Mouse (Mus musculus) limb, embryonic 10.5 days (tissue): ENCODE data around the gene Ccdc146. TPM values are rescaled to one million over a fixed set of nuclear protein-coding genes. Genes with fewer than 3 reads are reported as not detected.

Source experiments
- DNase-seq: peaks from one replicate; pipeline ENCODE4 v3.0.0-alpha.2; 2017; ENCODE audit warnings: low spot score
- H3K27ac ChIP-seq: fragments of 300-500 bp; sonication (generic); 2 replicates; pipeline ENCODE4 v1.5.1; 2016; ENCODE audit warnings: mild to moderate bottlenecking
- H3K27me3 ChIP-seq: fragments of 300-500 bp; sonication (generic); 2 replicates; pipeline ENCODE4 v1.6.1; 2016; ENCODE audit warnings: low read depth, mild to moderate bottlenecking; ENCODE audit not compliant: poor library complexity, severe bottlenecking
- H3K36me3 ChIP-seq: fragments of 300-500 bp; sonication (generic); 2 replicates; pipeline ENCODE4 v1.6.1; 2016; ENCODE audit warnings: mild to moderate bottlenecking, moderate library complexity
- H3K4me1 ChIP-seq: fragments of 300-500 bp; sonication (generic); 2 replicates; pipeline ENCODE4 v1.6.1; 2016
- H3K4me3 ChIP-seq: fragments of 300-500 bp; sonication (generic); 2 replicates; pipeline ENCODE4 v1.5.1; 2016; ENCODE audit warnings: mild to moderate bottlenecking, moderate library complexity
- H3K9me3 ChIP-seq: fragments of 300-500 bp; sonication (generic); replicated peaks from 2 replicates; pipeline ENCODE4 v1.6.1; 2016; ENCODE audit warnings: mild to moderate bottlenecking
- WGBS: fragments of 180-500 bp; shearing (Covaris S2); methylation state at CpG from one replicate; pipeline ENCODE4 v1.1.7; 2016; 5-methylcytosine and 5-hydroxymethylcytosine counted together
- polyA plus RNA-seq: library from polyadenylated mRNA; unstranded; fragments of >200 nt; fragmentation: Nextera tagmentation; extraction: Ambion mirVana; gene quantifications from 2 replicates; pipeline ENCODE4 v1.2.1, GENCODE M21; 2016

The Ccdc146 gene
- polyA plus RNA-seq, 1 experiment from 2014 or later = not detected

DNA sequence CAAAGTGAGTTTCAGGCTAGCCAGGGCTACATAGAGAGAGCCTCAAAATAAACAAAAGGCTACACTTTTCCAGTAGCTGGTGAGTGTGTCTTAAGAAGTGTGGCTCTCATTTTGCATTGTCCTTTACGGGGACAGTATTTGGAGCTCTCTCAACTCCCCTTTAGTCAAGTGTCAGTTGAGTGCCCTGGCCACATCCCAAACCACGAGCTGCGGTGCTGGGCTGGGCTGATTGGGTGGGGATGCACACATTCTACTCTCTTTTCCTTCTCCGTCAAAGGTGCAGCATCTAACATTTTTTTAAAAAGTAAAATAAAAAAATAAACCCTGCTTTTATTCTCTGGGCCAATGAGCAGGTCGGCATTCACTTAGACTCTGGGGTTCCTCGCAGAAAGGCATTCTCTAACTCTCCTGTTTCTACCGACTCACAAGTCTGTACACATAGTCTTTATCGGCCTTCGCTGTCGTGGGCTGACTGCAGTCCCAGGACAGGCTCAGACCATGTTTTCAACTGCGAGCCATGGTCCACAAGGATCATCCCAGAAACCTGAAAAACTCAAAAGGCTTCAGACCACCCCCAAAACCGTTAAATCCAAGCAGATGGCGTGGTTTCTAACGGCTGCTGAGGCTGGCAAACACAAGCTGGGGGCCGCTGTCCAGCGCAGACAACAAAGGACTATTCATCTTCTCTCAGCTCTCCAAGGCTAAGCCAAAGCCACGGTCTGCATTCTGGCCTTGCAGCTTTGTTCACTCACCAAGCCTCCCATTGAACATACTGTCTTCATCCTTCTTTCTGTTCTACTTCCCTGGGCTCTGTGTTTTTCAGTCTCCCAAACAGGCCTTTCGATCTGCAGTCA, 161.0 kb downstream of the Ccdc146 start:
- DNase-seq = no peak
- Histone ChIP-seq H3K4me3 (no peak overlapping the region), H3K36me3 (no peaks in the 10 kb centered on the region), H3K4me1 (peaks cover 24% of the 10 kb centered on the region), H3K27ac (peak overlapping the region; percentile 67; the same call in 1 of the 2 replicates), H3K27me3 (no peaks in the 10 kb centered on the region), H3K9me3 (no peaks in the 10 kb centered on the region)
- WGBS = 72% methylated on average over 18 of the region's 18 CpGs

DNA sequence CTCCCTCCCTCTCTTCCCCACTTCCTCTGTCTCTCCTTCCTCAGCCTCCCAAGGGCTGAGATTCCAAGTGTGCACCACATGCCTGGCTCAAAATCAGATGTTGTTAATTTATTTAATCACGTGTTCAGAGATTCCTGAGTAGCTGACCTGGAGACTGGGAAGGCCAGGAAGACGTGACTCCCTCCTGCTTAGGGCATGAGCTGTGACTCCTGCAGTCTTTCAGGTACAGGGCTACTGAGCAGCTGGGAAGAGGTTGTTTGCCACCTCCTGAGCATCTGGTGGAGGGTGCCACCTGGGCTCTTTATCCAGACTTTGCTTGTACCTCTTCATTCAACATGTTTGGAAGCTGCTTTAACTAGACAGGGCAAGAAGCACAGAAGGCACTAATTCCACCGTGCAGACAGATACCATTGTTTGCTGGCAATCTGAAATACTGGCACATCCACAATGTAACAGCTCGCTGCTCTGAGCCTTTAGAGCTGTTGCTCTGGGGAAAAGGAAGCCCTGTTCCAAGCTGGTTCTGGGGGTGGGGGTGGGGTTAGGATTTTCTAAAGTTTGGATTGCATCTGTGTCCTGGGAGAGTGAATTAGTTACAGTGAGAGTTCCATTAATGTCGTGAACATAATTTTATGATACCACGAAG, 163.2 kb downstream of the Ccdc146 start:
- peak overlapping the region; percentile 69 for H3K27ac ChIP-seq
- H3K27me3 ChIP-seq = no peaks in the 10 kb centered on the region
- no peaks in the 10 kb centered on the region for H3K36me3 ChIP-seq
- H3K4me3 ChIP-seq = no peak overlapping the region
- H3K4me1 ChIP-seq = peaks cover 26% of the 10 kb centered on the region
- DNase-seq = peak; percentile 44
- H3K9me3 ChIP-seq = no peaks in the 10 kb centered on the region
- WGBS = 50% methylated on average over 6 of the region's 6 CpGs

DNA sequence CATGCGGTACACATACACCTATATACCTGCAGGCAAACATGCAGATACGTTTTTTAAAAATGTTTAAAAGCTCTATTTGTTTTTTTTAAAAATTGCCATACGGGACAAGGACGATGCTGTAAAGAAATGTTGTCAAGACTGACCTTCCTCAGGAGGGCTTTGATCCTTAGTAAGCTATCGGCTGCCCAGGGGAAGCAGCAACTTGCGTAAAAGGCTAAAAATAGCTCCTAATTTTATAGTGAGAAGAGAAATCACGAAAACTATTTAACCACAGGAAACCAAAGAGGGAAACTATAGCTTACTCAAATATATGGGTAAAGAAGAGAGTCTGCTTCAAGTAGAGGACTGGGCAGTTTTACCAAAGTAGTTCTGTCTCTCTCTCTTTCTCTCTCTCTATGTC, 163.7 kb downstream of the Ccdc146 start:
- WGBS = 77% methylated on average over 7 of the region's 7 CpGs
- no peak for DNase-seq
- H3K4me3 ChIP-seq = no peak overlapping the region
- H3K27me3 ChIP-seq = no peaks in the 10 kb centered on the region
- H3K4me1 ChIP-seq = peaks cover 26% of the 10 kb centered on the region
- H3K9me3 ChIP-seq = no peaks in the 10 kb centered on the region
- peak overlapping the region; percentile 69; the same call in 1 of the 2 replicates for H3K27ac ChIP-seq
- H3K36me3 ChIP-seq = no peaks in the 10 kb centered on the region

DNA sequence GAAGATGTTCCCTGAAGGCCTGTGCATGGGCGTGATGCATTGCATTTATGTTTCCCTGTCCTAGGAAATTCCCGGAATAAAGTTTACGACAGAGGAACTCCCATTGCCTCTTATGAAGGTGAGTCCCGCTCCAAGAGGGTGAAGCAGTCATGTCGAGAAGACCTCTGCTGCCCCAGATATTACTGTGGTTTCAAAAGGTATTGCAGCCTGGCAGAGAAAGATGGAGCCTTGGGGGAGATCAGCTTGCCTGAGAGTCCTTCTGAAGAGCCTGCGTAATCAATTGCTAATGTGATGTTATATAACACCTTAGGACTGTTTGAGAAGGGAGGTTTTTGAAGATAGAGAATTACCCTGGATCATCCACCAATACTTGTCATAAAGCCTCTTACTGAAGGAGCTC, 166.7 kb downstream of the Ccdc146 start:
- no peaks in the 10 kb centered on the region for H3K36me3 ChIP-seq
- H3K9me3 ChIP-seq = no peaks in the 10 kb centered on the region
- H3K27me3 ChIP-seq = no peaks in the 10 kb centered on the region
- WGBS = 66% methylated on average over 6 of the region's 6 CpGs
- DNase-seq = no peak
- H3K4me1 ChIP-seq = peaks cover 20% of the 10 kb centered on the region
- no peak overlapping the region for H3K27ac ChIP-seq
- H3K4me3 ChIP-seq = no peak overlapping the region

DNA sequence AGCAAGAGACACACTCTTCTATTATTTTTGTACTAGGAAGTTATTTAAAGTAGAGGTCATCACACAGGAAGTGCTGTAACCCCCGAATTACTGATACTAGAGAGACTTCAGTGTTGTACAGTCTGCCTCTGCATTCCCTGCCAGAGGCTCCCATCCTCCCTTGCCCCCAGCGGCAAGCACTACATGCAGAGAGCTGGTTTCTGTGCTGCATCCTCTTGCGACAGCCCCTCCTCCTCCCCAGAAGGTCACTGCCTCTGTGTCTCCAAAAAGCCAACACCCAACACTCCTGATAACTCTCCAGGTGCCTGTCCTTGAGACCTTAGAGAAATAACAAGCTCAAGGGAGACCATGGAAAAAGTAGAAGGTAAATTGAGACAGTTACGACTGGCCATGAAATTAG, 167.4 kb downstream of the Ccdc146 start:
- H3K4me3 ChIP-seq = no peak overlapping the region
- H3K27ac ChIP-seq = no peak overlapping the region
- no peak for DNase-seq
- no peaks in the 10 kb centered on the region for H3K27me3 ChIP-seq
- no peaks in the 10 kb centered on the region for H3K9me3 ChIP-seq
- WGBS = 67% methylated on average over 4 of the region's 4 CpGs
- no peaks in the 10 kb centered on the region for H3K36me3 ChIP-seq
- H3K4me1 ChIP-seq = peaks cover 18% of the 10 kb centered on the region

DNA sequence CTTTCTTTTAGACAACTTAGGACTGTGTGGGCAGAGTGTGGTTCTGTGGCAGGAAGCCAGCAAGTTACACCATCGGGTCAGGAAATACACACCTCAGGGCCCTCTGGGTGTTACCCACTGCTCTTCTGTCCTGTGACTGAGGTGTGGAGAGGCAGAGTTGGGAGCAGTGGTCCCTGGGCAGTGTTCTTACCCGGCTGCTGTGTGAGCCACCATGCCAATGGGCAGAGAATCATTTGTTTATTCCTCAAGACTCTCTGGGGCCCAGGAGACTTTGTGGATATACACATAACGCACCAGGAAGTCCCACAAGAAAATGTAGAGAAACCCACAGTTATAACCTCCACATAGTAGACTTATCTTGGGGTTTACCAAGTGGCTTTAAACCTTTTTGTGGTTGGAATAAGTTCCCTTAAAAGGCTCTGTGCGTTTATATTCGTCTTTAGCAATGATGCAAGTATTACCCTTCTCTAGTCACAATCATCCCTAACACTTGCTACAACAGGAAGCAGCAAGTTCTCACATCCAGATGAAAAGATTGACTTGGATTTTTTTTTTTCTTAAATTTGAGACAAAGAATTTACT, 168.8 kb downstream of the Ccdc146 start:
- no peaks in the 10 kb centered on the region for H3K9me3 ChIP-seq
- H3K36me3 ChIP-seq = no peaks in the 10 kb centered on the region
- no peak for DNase-seq
- H3K27ac ChIP-seq = no peak overlapping the region
- no peak overlapping the region for H3K4me3 ChIP-seq
- no peaks in the 10 kb centered on the region for H3K27me3 ChIP-seq
- H3K4me1 ChIP-seq = peaks cover 4% of the 10 kb centered on the region; the same call in 1 of the 2 replicates
- WGBS = 89% methylated on average over 5 of the region's 5 CpGs

DNA sequence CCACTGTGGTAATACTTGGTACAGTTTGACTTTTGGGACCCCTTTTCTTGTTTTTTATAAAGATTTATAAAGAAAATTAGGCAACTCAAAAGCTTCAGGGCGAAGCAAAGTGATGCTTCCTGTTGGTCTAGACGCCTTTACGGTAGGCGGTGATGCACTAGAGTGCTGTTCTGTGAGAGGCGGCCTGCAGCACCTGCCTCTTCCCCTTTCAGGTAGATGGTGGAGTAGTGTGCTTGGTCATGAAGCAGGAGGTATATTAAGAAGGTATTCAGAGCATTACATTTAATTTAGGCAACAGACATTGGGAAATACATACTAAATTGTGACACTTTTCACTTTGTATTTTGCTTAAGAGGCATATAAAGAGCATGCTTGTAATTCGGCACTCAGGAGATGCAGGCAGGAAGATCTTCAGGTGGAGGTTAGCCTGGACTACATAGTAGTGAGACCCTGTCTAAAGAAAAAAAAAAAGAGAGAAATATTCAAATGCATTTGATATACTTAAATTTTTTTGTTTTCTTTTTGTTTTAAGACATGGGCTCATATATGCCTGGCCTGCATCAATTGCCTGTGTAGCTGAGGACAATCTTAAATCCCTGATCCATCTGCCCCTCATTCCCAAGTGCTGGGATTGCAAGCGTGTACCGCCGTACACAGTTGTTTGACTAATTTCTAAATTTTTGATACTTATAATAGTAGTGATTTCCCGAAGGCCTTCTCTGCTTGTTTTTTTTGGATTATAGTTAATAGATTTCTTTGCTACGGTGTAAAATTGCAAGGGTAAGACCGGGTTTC, 169.5 kb downstream of the Ccdc146 start:
- 0 out of 2 replicates have a peak, but pooled peaks cover 2% of the 10 kb centered on the region for H3K4me1 ChIP-seq
- 92% methylated on average over 12 of the region's 12 CpGs for WGBS
- H3K9me3 ChIP-seq = no peaks in the 10 kb centered on the region
- no peak for DNase-seq
- H3K4me3 ChIP-seq = no peak overlapping the region
- no peaks in the 10 kb centered on the region for H3K36me3 ChIP-seq
- H3K27ac ChIP-seq = no peak overlapping the region
- no peaks in the 10 kb centered on the region for H3K27me3 ChIP-seq

DNA sequence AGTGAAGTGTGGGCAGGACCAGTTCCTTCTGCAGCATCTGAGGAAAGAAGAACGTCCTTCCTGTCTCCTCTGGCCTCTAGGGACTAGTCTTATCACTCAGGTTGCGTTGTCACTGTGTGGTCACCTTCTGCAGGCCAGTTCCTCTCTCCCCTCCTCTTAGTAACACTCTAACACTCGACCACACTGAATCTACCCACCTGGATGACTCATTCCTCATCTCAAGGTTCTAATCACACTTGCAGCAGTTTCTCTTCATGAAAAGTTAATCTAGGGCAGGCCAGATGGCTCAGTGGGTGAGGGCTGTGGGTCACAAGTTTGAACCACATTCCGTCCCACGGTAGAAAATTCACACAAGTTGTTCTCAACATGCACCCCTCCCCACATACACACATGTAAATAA, 175.6 kb downstream of the Ccdc146 start:
- Histone ChIP-seq H3K9me3 (no peaks in the 10 kb centered on the region), H3K27ac (no peak overlapping the region), H3K4me1 (no peaks in the 10 kb centered on the region; the same call in 1 of the 2 replicates), H3K36me3 (no peaks in the 10 kb centered on the region), H3K27me3 (no peaks in the 10 kb centered on the region), H3K4me3 (no peak overlapping the region)
- no peak for DNase-seq
- WGBS = 78% methylated on average over 5 of the region's 5 CpGs

DNA sequence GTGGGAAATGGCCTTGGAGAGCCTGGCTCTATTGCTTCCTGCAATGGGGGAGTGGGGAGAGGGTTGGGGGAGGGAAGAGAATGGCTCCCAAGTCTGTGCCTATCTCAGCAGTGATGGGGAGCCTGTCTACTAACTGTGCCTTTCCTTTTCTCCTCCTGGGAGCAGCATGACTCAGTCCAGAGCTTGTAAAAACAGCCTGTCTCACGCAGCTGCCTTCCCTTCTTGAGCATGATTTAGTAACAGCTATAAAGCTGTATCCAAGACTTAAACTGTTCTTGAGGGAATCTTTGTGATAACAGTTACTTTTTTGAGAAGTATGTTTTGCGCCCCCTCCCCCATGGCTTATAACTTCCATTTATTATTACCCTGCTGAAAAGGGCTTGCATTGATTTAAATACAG, 176.6 kb downstream of the Ccdc146 start:
- no peak for DNase-seq
- H3K27ac ChIP-seq = no peak overlapping the region
- WGBS = 60% methylated on average over 2 of the region's 2 CpGs

DNA sequence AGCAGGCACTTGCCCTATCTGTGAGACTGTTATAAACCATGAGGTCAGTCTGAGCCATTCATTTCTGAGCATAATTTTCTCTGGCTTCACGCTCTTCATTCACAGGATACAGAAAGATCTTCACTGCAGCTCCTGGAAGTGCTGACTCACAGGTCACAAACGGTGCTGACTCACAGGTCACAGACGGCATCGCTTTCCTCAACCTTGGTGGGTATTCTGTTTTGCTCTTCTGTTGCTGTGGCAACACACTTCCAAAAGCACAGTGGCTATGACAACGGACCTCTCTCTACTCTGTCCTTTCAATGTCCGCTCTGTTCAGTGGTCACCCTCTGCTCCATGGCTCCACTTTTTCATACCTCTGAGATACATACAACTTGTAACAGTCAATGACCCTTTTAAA, 177.7 kb downstream of the Ccdc146 start:
- H3K27ac ChIP-seq = no peak overlapping the region
- H3K36me3 ChIP-seq = no peaks in the 10 kb centered on the region
- no peak for DNase-seq
- H3K4me3 ChIP-seq = no peak overlapping the region
- H3K4me1 ChIP-seq = no peaks in the 10 kb centered on the region; the same call in 1 of the 2 replicates
- 85% methylated on average over 6 of the region's 6 CpGs for WGBS
- no peaks in the 10 kb centered on the region for H3K27me3 ChIP-seq
- no peaks in the 10 kb centered on the region for H3K9me3 ChIP-seq

More for the DNA sequence above, 176.6 kb downstream of the Ccdc146 start:
- no peaks in the 10 kb centered on the region for H3K9me3 ChIP-seq
- H3K36me3 ChIP-seq = no peaks in the 10 kb centered on the region
- no peaks in the 10 kb centered on the region for H3K27me3 ChIP-seq
- H3K4me1 ChIP-seq = no peaks in the 10 kb centered on the region; the same call in 1 of the 2 replicates
- no peak overlapping the region for H3K4me3 ChIP-seq

DNA sequence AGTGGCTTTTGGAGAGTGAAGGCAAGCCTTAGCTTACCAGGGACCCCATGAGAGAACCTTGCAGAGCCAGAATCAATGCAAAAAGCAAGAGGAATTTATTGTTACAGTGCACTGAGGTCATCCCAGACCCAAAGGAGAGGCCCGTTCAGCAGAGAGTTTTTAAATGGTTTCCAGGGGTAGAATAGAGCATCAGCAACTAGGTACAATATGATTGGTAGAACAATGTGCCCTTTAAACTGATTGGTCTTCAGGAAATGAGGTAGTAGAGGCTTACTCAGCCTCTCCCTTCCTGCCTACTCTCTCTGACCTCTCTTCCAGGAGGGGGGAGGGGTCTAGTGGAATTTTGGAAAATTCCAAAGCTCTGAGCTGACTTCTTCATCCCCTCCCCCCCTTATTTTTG, 179.2 kb downstream of the Ccdc146 start:
- 72% methylated on average over 1 of the region's 1 CpGs for WGBS
- Histone ChIP-seq H3K36me3 (no peaks in the 10 kb centered on the region), H3K27ac (no peak overlapping the region), H3K9me3 (no peaks in the 10 kb centered on the region), H3K4me1 (no peaks in the 10 kb centered on the region; the same call in 1 of the 2 replicates), H3K27me3 (no peaks in the 10 kb centered on the region), H3K4me3 (no peak overlapping the region)
- DNase-seq = no peak

DNA sequence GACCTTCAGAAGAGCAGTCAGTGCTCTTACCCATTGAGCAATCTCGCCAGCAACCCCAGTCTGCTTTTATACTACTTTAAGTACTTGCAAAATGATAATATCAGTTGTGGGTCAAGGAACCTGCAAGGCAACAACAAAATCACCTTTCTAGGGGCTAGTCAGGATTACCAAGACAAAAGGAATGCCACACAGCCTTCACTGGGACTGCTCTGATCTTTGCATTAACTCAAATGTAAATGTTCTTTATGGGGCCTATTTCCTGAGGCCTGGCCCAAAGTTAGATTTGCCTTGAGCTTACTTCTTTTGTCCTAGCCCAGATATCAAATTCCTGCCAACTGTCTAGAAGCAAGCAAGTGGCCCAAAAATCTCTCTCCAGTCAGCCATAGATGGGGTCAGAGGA, 179.9 kb downstream of the Ccdc146 start:
- H3K27me3 ChIP-seq = no peaks in the 10 kb centered on the region
- no peak overlapping the region for H3K27ac ChIP-seq
- WGBS = 90% methylated on average over 1 of the region's 1 CpGs
- no peaks in the 10 kb centered on the region; the same call in 1 of the 2 replicates for H3K4me1 ChIP-seq
- DNase-seq = no peak
- H3K9me3 ChIP-seq = no peaks in the 10 kb centered on the region
- H3K4me3 ChIP-seq = no peak overlapping the region
- H3K36me3 ChIP-seq = no peaks in the 10 kb centered on the region
